Mouse (Mus musculus): ENCODE data around the gene Lurap1l. TPM values are rescaled to one million over a fixed set of nuclear protein-coding genes. Genes with fewer than 3 reads are reported as not detected.
"Not testable (repeated sequence)": the region's sequence is repeated elsewhere in the genome, so short reads cannot be mapped to it uniquely, and the experiment has no call there.

The Lurap1l gene
- polyA plus RNA-seq, 1 experiment from 2014 or later = 8.8 TPM

GRCm38 (mm10) chr4:80895278-80895894 lies 15.1 kb upstream of the Lurap1l start:
- no peaks in the 10 kb centered on the region for H3K27me3 ChIP-seq
- H3K9me3 ChIP-seq = no peaks in the 10 kb centered on the region
- H3K4me3 ChIP-seq = no peak overlapping the region
- no peaks in the 10 kb centered on the region for H3K4me1 ChIP-seq (replicated peaks)
- no peak overlapping the region for H3K9ac ChIP-seq
- WGBS = 67% methylated on average over 4 of the region's 4 CpGs
- no peak overlapping the region for H3K4me2 ChIP-seq
- no peaks in the 10 kb centered on the region for H3K36me3 ChIP-seq
- no peak overlapping the region for H3K27ac ChIP-seq
- ATAC-seq (ENCODE audit: low FRiP score) = no peak

GRCm38 (mm10) chr4:80906726-80907125 lies 3.7 kb upstream of the Lurap1l start:
- ATAC-seq (ENCODE audit: low FRiP score) = no peak
- no peak overlapping the region for H3K9ac ChIP-seq
- no peaks in the 10 kb centered on the region for H3K9me3 ChIP-seq
- H3K4me1 ChIP-seq (replicated peaks) = no peaks in the 10 kb centered on the region
- H3K27ac ChIP-seq = no peak overlapping the region
- no peaks in the 10 kb centered on the region for H3K36me3 ChIP-seq
- H3K4me2 ChIP-seq = no peak overlapping the region
- WGBS = 79% methylated on average over 3 of the region's 3 CpGs
- H3K27me3 ChIP-seq = no peaks in the 10 kb centered on the region
- no peak overlapping the region for H3K4me3 ChIP-seq

GRCm38 (mm10) chr4:80907973-80908372 lies 2.5 kb upstream of the Lurap1l start:
- no peaks in the 10 kb centered on the region for H3K27me3 ChIP-seq
- 79% methylated on average over 5 of the region's 5 CpGs for WGBS
- H3K9me3 ChIP-seq = no peaks in the 10 kb centered on the region
- H3K4me1 ChIP-seq (replicated peaks) = peaks cover 4% of the 10 kb centered on the region; the same call in 1 of the 2 replicates
- H3K4me2 ChIP-seq = no peak overlapping the region
- ATAC-seq (ENCODE audit: low FRiP score) = no peak
- H3K27ac ChIP-seq = no peak overlapping the region
- H3K36me3 ChIP-seq = no peaks in the 10 kb centered on the region
- no peak overlapping the region for H3K4me3 ChIP-seq
- H3K9ac ChIP-seq = no peak overlapping the region

- WGBS = 88% methylated on average over 4 of the region's 4 CpGs
- no peak overlapping the region for H3K4me2 ChIP-seq
These were observed 1.5 kb upstream of the Lurap1l start for GRCm38 (mm10) chr4:80908902-80909301.

GRCm38 (mm10) chr4:80910871-80911701 lies 640 bp downstream of the Lurap1l start:
- peak; percentile 93 for ATAC-seq (ENCODE audit: low FRiP score)
- peaks cover 10% of the 10 kb centered on the region for H3K4me1 ChIP-seq (replicated peaks)
- H3K4me2 ChIP-seq = peak overlapping the region; percentile 69
- H3K36me3 ChIP-seq = no peaks in the 10 kb centered on the region
- under 1% methylated on average over 55 of the region's 58 CpGs for WGBS
- H3K27me3 ChIP-seq = no peaks in the 10 kb centered on the region
- H3K4me3 ChIP-seq = peak overlapping the region; percentile 75
- H3K27ac ChIP-seq = peak overlapping the region; percentile 96
- no peaks in the 10 kb centered on the region for H3K9me3 ChIP-seq
- peak overlapping the region; percentile 86 for H3K9ac ChIP-seq

More at GRCm38 (mm10) chr4:80908902-80909301, 1.5 kb upstream of the Lurap1l start:
- no peak overlapping the region for H3K9ac ChIP-seq
- ATAC-seq (ENCODE audit: low FRiP score) = no peak
- H3K27ac ChIP-seq = no peak overlapping the region; the same call in 1 of the 2 replicates
- no peaks in the 10 kb centered on the region for H3K9me3 ChIP-seq
- H3K4me1 ChIP-seq (replicated peaks) = peaks cover 8% of the 10 kb centered on the region
- H3K36me3 ChIP-seq = no peaks in the 10 kb centered on the region
- no peak overlapping the region for H3K4me3 ChIP-seq
- no peaks in the 10 kb centered on the region for H3K27me3 ChIP-seq

GRCm38 (mm10) chr4:80911706-80912540 lies 1.5 kb downstream of the Lurap1l start:
- Histone ChIP-seq H3K27ac (peak overlapping the region; percentile 96), H3K9me3 (no peaks in the 10 kb centered on the region), H3K36me3 (no peaks in the 10 kb centered on the region), H3K4me3 (peak overlapping the region; percentile 75), H3K4me1 (replicated peaks) (peaks cover 10% of the 10 kb centered on the region), H3K4me2 (peak overlapping the region; percentile 69), H3K27me3 (no peaks in the 10 kb centered on the region), H3K9ac (peak overlapping the region; percentile 86)
- under 1% methylated on average over 25 of the region's 27 CpGs for WGBS
- peak; percentile 95 for ATAC-seq (ENCODE audit: low FRiP score)

- Histone ChIP-seq H3K27ac (no peak overlapping the region), H3K4me3 (no peak overlapping the region), H3K4me1 (replicated peaks) (peaks cover 10% of the 10 kb centered on the region), H3K9ac (no peak overlapping the region), H3K9me3 (no peaks in the 10 kb centered on the region), H3K36me3 (no peaks in the 10 kb centered on the region), H3K27me3 (no peaks in the 10 kb centered on the region), H3K4me2 (no peak overlapping the region)
- 78% methylated on average over 2 of the region's 2 CpGs for WGBS
- ATAC-seq (ENCODE audit: low FRiP score) = no peak
These were observed 4.8 kb downstream of the Lurap1l start for GRCm38 (mm10) chr4:80915211-80915610.

- no peaks in the 10 kb centered on the region for H3K36me3 ChIP-seq
- 72% methylated on average over 3 of the region's 3 CpGs for WGBS
- H3K4me3 ChIP-seq = no peak overlapping the region
- no peak for ATAC-seq (ENCODE audit: low FRiP score)
- peaks cover 10% of the 10 kb centered on the region for H3K4me1 ChIP-seq (replicated peaks)
- no peak overlapping the region for H3K9ac ChIP-seq
- H3K27ac ChIP-seq = no peak overlapping the region
- H3K4me2 ChIP-seq = no peak overlapping the region
- no peaks in the 10 kb centered on the region for H3K27me3 ChIP-seq
- H3K9me3 ChIP-seq = no peaks in the 10 kb centered on the region
These were observed 6.2 kb downstream of the Lurap1l start for GRCm38 (mm10) chr4:80916695-80917094.

GRCm38 (mm10) chr4:80917128-80917527 lies 6.7 kb downstream of the Lurap1l start:
- not testable (repeated sequence) for ATAC-seq (ENCODE audit: low FRiP score); H3K36me3 ChIP-seq; H3K4me3 ChIP-seq; H3K9ac ChIP-seq; H3K9me3 ChIP-seq; H3K4me2 ChIP-seq; H3K27me3 ChIP-seq; H3K27ac ChIP-seq
- WGBS = 72% methylated on average over 1 of the region's 1 CpGs
- H3K4me1 ChIP-seq (replicated peaks) = peaks cover 10% of the 10 kb centered on the region

- H3K4me3 ChIP-seq = no peak overlapping the region
- no peak overlapping the region for H3K9ac ChIP-seq
- no peak overlapping the region for H3K4me2 ChIP-seq
- ATAC-seq (ENCODE audit: low FRiP score) = no peak
- 90% methylated on average over 3 of the region's 3 CpGs for WGBS
- no peaks in the 10 kb centered on the region for H3K9me3 ChIP-seq
- no peaks in the 10 kb centered on the region for H3K36me3 ChIP-seq
- no peak overlapping the region for H3K27ac ChIP-seq
- peaks cover 7% of the 10 kb centered on the region for H3K4me1 ChIP-seq (replicated peaks)
- H3K27me3 ChIP-seq = no peaks in the 10 kb centered on the region
These were observed 7.4 kb downstream of the Lurap1l start for GRCm38 (mm10) chr4:80917812-80918211.

- Histone ChIP-seq H3K4me3 (no peak overlapping the region), H3K36me3 (no peaks in the 10 kb centered on the region), H3K4me1 (replicated peaks) (0 out of 2 replicates have a peak, but pooled peaks cover 4% of the 10 kb centered on the region), H3K9me3 (no peaks in the 10 kb centered on the region), H3K4me2 (no peak overlapping the region), H3K9ac (no peak overlapping the region), H3K27me3 (no peaks in the 10 kb centered on the region), H3K27ac (no peak overlapping the region)
- ATAC-seq (ENCODE audit: low FRiP score) = no peak
- 77% methylated on average over 3 of the region's 3 CpGs for WGBS
These were observed 8.2 kb downstream of the Lurap1l start for GRCm38 (mm10) chr4:80918526-80919129.
